Mouse (Mus musculus) ES-E14 (cell line): ENCODE measurements around the gene Gm21560.
"Not testable (repeated sequence)": the region's sequence is repeated elsewhere in the genome, so short reads cannot be mapped to it uniquely, and the experiment has no call there.

Source experiments
- HCFC1 ChIP-seq: IDR thresholded peaks from 2 replicates; pipeline ENCODE4 v1.6.1; 2012; ENCODE audit warnings: low read length, inconsistent platforms, borderline replicate concordance; ENCODE audit not compliant: insufficient read depth
- MAFK ChIP-seq: IDR thresholded peaks from 2 replicates; pipeline ENCODE4 v1.6.1; 2014; ENCODE audit warnings: mild to moderate bottlenecking, low read depth, low read length, inconsistent platforms; ENCODE audit not compliant: insufficient read depth

DNA sequence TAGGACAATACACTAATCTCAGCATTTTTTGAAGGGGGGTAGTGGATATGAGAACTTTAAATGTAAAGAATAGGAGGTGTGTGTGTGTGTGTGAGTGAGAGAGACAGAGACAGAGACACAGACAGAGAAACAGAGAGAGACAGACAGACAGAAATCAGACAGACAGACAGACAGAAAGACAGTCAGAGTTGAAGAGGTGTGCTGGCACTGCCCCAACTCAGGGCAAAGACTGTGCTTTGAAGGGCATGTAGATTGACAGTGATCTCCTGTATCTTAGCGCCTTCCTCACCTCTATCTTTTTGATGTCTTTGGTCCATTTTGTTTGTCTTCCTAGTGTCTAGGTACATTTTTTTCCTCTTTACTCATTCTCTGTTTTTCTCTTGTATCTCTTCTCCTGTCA is 58.0 kb downstream of the Gm21560 start:
- not testable (repeated sequence) for TF ChIP-seq MAFK, HCFC1
